Mouse (Mus musculus) stomach, embryonic 16.5 days (tissue): ENCODE data around the gene 4933430I17Rik. TPM values are rescaled to one million over a fixed set of nuclear protein-coding genes. Genes with fewer than 3 reads are reported as not detected.
A peak's percentile ranks its signal among the peaks of the same experiment; 100 is the strongest.

ENCODE experiments used
- ATAC-seq: fragments of 200-750 bp; cut with Nextera tagmentation; 2 replicates; pipeline ENCODE4 v1.8.0; 2017; ENCODE audit warnings: moderate number of reproducible peaks, moderate TSS enrichment; ENCODE audit not compliant: insufficient read depth, low FRiP score
- H3K27ac ChIP-seq: fragments of 300-500 bp; sonication (generic); 2 replicates; pipeline ENCODE4 v1.5.1; 2014; ENCODE audit warnings: low read length
- H3K27me3 ChIP-seq: fragments of 300-500 bp; sonication (generic); 2 replicates; pipeline ENCODE4 v1.6.1; 2014; ENCODE audit warnings: low read length, control low read depth, mixed read lengths; ENCODE audit not compliant: control insufficient read depth, insufficient read depth
- H3K36me3 ChIP-seq: fragments of 300-500 bp; sonication (generic); 2 replicates; pipeline ENCODE4 v1.6.1; 2014; ENCODE audit warnings: low read length; ENCODE audit not compliant: control insufficient read depth, insufficient read depth
- H3K4me1 ChIP-seq: fragments of 300-500 bp; sonication (generic); 2 replicates; pipeline ENCODE4 v1.6.1; 2014; ENCODE audit warnings: low read length, control low read depth, mixed read lengths; ENCODE audit not compliant: control insufficient read depth, insufficient read depth
- H3K4me2 ChIP-seq: fragments of 300-500 bp; sonication (generic); 2 replicates; pipeline ENCODE4 v1.6.1; 2014; ENCODE audit warnings: low read depth, low read length, mixed read lengths
- H3K4me3 ChIP-seq: fragments of 300-500 bp; sonication (generic); replicated peaks from 2 replicates; pipeline ENCODE4 v1.5.1; 2014; ENCODE audit warnings: mild to moderate bottlenecking, low read length
- H3K9ac ChIP-seq: fragments of 300-500 bp; sonication (generic); 2 replicates; pipeline ENCODE4 v1.6.1; 2014; ENCODE audit warnings: low read length
- H3K9me3 ChIP-seq: fragments of 300-500 bp; sonication (generic); replicated peaks from 2 replicates; pipeline ENCODE4 v1.6.1; 2016; ENCODE audit warnings: low read length, control low read depth; ENCODE audit not compliant: control insufficient read depth
- WGBS: fragments of 180-500 bp; shearing (Covaris S2); extraction: QIAGEN DNeasy Blood & Tissue Kit; methylation state at CpG from one replicate; pipeline ENCODE4 v1.1.7; 2014; 5-methylcytosine and 5-hydroxymethylcytosine counted together
- polyA plus RNA-seq: library from polyadenylated mRNA; unstranded; fragments of >200 nt; fragmentation: Nextera tagmentation; extraction: Ambion mirVana; gene quantifications from 2 replicates; pipeline ENCODE4 v1.2.1, GENCODE M21; 2015

The 4933430I17Rik gene
- polyA plus RNA-seq, 1 experiment from 2014 or later, result 0.31 TPM

DNA sequence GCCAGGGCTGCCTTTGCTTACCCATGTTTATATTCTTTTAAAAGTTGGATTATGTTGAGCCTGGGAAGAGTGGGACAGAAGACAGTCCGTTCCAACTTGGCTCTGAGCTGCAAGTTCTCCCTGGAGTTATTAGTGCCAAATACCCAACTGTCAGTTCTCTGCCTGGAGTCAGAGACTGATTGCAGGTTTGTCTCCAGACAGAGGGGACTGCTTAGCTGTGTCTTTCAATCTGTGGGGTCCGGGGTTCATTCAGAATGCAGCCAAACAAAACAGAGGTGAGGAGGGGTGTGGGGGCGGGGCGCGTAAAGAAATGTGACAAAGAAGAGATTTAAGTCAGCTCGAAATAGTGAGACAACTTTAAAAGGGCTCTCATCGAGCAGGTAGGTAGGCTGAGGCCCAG, 23.6 kb upstream of the 4933430I17Rik start:
- H3K9me3 ChIP-seq, result no peaks in the 10 kb centered on the region
- H3K36me3 ChIP-seq, result peaks cover 14% of the 10 kb centered on the region; the same call in 1 of the 2 replicates
- WGBS, result under 1% methylated on average over 7 of the region's 7 CpGs
- H3K9ac ChIP-seq, result peak overlapping the region; percentile 84
- peak overlapping the region; percentile 92 for H3K27ac ChIP-seq
- peak overlapping the region; percentile 76 for H3K4me2 ChIP-seq
- no peaks in the 10 kb centered on the region for H3K27me3 ChIP-seq
- H3K4me3 ChIP-seq, result peak overlapping the region; percentile 78
- peak; percentile 28; the same call in 1 of the 2 replicates for ATAC-seq
- peaks cover 14% of the 10 kb centered on the region; the same call in 1 of the 2 replicates for H3K4me1 ChIP-seq

DNA sequence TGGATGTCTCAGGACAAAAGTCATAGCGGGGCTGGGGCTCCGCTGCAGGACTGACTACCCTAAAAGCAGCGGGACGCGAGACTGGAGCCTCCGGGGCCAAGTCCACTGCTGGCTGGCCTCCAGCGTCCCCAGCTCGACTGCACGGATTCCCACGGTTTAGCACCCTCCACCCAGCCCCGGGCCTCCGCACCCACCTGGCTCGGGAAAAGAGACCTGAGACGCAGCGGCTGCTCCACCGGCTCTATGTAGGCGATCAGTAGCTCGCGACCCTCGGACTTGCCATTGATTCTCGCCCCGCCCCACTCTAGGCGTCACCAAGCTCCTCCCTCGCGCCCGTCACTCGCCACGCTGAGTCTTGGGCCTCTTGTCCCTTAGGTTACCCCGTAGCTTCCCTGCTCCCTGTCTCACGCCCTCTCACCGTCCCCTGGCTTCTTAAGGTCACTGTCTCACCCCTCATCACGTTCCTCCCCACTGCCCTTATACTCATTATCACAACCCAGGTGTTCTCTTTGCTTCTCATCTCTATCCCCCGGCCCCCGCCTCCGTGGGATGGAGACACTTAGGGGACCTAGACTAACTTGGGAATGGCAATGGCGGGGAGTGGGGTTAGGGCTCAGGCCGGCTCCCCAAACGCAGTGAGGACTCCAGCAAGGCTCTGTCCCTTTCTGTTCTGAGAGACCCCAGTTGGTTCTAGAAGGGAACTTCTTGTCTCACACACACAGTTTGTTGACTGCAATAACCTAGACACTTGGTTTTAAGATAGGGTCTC, 23.0 kb upstream of the 4933430I17Rik start:
- peaks cover 10% of the 10 kb centered on the region; the same call in 1 of the 2 replicates for H3K4me1 ChIP-seq
- peaks cover 14% of the 10 kb centered on the region; the same call in 1 of the 2 replicates for H3K36me3 ChIP-seq
- peak; percentile 91 for ATAC-seq
- H3K4me2 ChIP-seq, result peak overlapping the region; percentile 76
- H3K9ac ChIP-seq, result peak overlapping the region; percentile 84
- WGBS, result 2% methylated on average over 38 of the region's 38 CpGs
- H3K9me3 ChIP-seq, result no peaks in the 10 kb centered on the region
- peak overlapping the region; percentile 92 for H3K27ac ChIP-seq
- no peaks in the 10 kb centered on the region for H3K27me3 ChIP-seq
- peak overlapping the region; percentile 78 for H3K4me3 ChIP-seq

DNA sequence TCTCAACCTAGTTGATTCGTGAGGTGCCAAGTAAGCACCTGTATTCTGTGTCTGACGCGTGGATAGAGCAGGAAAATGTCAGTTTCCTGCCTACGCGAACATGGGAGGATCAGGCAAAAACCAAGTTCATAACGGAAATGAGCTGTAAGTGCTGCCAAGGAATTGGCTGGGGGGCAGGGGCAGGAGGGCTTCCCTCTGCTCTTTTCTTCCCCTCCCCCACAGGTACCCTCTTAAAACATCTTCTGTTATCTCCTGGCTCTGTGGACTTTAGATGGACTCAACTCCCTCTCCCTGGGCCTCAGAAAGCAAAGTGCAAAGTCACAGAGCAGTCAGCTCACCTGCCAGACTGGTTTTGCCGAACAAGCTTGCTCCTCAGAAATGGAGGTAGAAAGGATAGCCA, 22.2 kb upstream of the 4933430I17Rik start:
- Histone ChIP-seq H3K9ac (no peak overlapping the region), H3K27ac (peak overlapping the region; percentile 92), H3K4me3 (no peak overlapping the region), H3K36me3 (peaks cover 14% of the 10 kb centered on the region; the same call in 1 of the 2 replicates), H3K27me3 (no peaks in the 10 kb centered on the region), H3K4me2 (peak overlapping the region; percentile 76), H3K4me1 (peaks cover 10% of the 10 kb centered on the region; the same call in 1 of the 2 replicates), H3K9me3 (no peaks in the 10 kb centered on the region)
- 47% methylated on average over 7 of the region's 7 CpGs for WGBS
- ATAC-seq, result no peak

DNA sequence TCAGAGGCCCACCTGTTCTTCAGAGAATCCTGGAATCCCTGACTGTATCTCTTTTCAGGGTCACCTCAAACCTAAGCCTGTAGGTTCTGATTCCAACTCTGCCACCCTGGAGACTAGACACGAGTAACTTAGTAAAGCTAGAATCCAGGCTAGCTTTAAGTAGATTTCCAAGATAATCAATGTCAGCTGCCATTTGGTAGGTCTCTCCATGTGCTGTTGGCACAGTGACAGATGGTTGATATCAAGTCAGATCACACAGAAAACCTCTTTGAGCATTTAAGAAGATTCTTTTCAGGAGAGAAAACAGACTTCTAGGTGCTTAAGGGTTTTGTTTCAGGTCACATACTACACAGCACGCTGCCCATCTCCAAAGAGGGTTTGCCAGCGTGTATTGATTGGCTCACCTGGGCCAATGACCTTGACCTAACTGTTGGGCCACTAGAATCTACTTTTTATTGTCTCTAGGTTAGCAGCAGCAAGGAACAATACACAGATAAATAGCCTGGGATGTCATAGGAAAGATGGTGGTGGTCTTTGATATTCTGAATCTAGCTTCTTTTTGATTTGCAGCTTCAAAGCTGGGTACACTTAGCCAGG, 21.7 kb upstream of the 4933430I17Rik start, which contains the start of gene Hdhd3:
Hdhd3 (minus strand) TSS at position 94 of the 597 bp plus-strand sequence.
- H3K9ac ChIP-seq, result peak within 1 kb of the TSS; percentile 84
- no peak for ATAC-seq
- no peaks in the 10 kb centered on the region for H3K27me3 ChIP-seq
- H3K4me1 ChIP-seq, result peaks cover 10% of the 10 kb centered on the region; the same call in 1 of the 2 replicates
- H3K4me3 ChIP-seq, result peak within 1 kb of the TSS; percentile 78
- H3K27ac ChIP-seq, result peak within 1 kb of the TSS; percentile 92
- peaks cover 14% of the 10 kb centered on the region; the same call in 1 of the 2 replicates for H3K36me3 ChIP-seq
- 57% methylated on average over 3 of the region's 3 CpGs for WGBS
- H3K9me3 ChIP-seq, result no peaks in the 10 kb centered on the region
- peak within 1 kb of the TSS; percentile 76 for H3K4me2 ChIP-seq

DNA sequence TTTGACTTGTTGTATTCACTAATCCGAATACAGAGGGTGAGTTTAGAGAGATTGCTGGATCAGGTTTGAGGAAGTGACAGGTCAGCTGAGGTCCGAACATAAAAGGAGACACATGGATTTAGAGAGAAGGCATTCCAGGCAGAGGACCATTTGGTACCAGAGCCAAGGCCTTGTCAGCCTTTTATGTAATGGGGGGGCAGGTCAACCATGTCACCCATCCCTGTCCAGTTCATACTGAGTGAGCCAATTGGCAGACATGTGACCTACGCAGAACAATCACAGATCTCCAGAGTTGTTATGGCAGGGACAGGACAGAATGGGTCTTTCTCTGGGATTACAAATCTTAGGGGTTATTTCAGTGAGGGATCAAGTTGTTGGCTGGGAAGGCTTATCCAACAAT, 19.2 kb upstream of the 4933430I17Rik start:
- no peak overlapping the region for H3K27ac ChIP-seq
- 82% methylated on average over 3 of the region's 3 CpGs for WGBS
- no peak overlapping the region for H3K4me3 ChIP-seq

DNA sequence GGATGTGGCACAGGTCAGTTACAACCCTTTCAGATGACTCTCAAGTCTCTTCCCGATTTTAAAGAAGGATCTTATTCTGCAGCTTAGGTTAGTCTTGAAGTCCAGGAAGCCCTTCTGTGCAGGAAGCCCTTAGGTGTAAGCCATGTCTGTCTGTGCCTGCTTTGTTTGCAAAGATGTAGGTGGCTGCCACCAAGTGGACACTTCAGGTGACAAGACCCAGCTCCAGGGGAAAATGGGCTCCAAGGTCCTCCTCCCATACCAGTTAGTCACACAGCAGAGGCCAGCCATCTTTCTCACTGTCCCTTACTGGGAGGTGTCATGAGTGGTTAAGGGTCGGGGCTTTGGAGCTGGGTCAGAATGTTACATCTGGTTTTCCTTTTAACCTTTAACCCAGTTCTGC, 18.4 kb upstream of the 4933430I17Rik start:
- H3K36me3 ChIP-seq, result peaks cover 13% of the 10 kb centered on the region; the same call in 1 of the 2 replicates
- no peak for ATAC-seq
- H3K9ac ChIP-seq, result no peak overlapping the region
- no peak overlapping the region for H3K4me2 ChIP-seq
- H3K27ac ChIP-seq, result no peak overlapping the region; the same call in 1 of the 2 replicates
- H3K9me3 ChIP-seq, result no peaks in the 10 kb centered on the region
- WGBS, result 55% methylated on average over 2 of the region's 2 CpGs
- H3K4me1 ChIP-seq, result 0 out of 2 replicates have a peak, but pooled peaks cover 5% of the 10 kb centered on the region
- H3K27me3 ChIP-seq, result no peaks in the 10 kb centered on the region
- no peak overlapping the region for H3K4me3 ChIP-seq

More for the DNA sequence above, 19.2 kb upstream of the 4933430I17Rik start:
- Histone ChIP-seq H3K9ac (no peak overlapping the region), H3K27me3 (no peaks in the 10 kb centered on the region), H3K36me3 (peaks cover 9% of the 10 kb centered on the region; the same call in 1 of the 2 replicates), H3K4me2 (no peak overlapping the region), H3K4me1 (peaks cover 6% of the 10 kb centered on the region; the same call in 1 of the 2 replicates), H3K9me3 (no peaks in the 10 kb centered on the region)
- no peak for ATAC-seq

DNA sequence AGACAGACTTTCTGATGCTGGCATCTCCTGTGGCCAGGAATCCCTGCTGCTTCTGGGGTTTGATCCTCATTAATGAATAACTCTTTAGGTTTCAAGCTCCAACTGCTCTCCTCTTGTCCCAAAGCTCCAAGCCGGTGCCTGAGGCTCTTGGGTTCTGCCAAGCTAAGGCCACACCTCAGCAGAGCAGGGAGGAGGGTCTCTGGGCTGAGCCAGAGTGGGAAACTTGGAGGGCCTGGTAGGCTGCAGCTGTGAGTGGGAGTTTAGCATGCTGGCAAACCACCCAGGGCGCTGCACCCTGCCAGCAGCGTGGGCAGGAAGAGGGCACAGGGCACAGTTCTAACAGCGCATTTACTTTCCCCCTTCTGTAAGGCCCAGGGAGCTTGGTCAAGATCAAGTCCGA, 16.3 kb upstream of the 4933430I17Rik start:
- no peak for ATAC-seq
- Histone ChIP-seq H3K4me3 (no peak overlapping the region), H3K4me1 (no peaks in the 10 kb centered on the region), H3K36me3 (peaks cover 22% of the 10 kb centered on the region), H3K27me3 (no peaks in the 10 kb centered on the region), H3K9ac (no peak overlapping the region), H3K9me3 (no peaks in the 10 kb centered on the region), H3K4me2 (no peak overlapping the region), H3K27ac (no peak overlapping the region)
- WGBS, result 89% methylated on average over 5 of the region's 5 CpGs

DNA sequence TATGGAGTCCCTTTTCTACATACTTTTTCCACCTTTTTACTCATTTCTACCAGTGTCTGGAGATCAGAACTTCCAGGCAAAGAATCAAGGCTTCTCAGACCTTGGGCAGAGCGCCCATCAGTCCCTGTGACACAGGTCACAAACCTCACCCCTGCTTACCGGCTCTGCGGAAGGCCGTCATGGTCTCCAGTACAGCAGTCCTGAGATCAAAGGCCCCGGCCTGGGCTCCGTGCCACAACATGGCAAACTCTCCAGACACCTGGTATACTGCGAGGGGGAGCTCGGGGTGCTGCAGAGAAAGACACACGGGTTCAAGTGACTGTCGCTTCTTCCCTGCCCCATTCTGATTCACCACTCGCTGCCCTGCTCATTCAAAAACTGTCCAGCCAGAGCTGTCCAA, 15.2 kb upstream of the 4933430I17Rik start:
- Histone ChIP-seq H3K4me1 (0 out of 2 replicates have a peak, but pooled peaks cover under 1% of the 10 kb centered on the region), H3K4me2 (no peak overlapping the region), H3K27me3 (no peaks in the 10 kb centered on the region), H3K9me3 (no peaks in the 10 kb centered on the region), H3K27ac (no peak overlapping the region), H3K36me3 (peaks cover 22% of the 10 kb centered on the region), H3K9ac (no peak overlapping the region), H3K4me3 (no peak overlapping the region)
- ATAC-seq, result no peak
- 86% methylated on average over 11 of the region's 11 CpGs for WGBS

DNA sequence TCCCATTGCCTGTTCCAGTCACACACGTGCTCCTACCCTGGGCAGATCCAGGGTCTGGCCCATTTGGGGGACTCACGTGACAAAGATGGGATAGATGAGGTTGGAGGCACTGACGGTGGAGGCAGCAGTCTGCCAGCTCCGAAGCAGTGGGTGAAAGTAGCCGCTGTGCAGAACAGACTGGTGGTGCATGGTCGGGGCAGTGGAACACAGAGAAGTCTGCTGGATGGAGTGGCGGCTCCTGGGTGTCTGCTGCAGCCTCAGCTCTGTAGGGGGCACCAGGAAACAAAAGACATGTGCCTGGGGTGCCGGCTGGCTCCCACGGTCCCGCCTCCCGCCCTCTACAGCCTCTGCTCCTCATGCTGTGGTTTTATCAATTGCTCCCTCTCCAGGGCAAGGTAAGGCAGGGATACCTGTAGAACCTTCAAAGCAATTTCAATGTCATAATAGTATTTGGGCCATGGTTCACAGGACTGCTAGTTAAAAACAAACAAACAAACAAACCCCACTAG, 11.1 kb upstream of the 4933430I17Rik start:
- Histone ChIP-seq H3K27ac (no peak overlapping the region), H3K9me3 (no peaks in the 10 kb centered on the region), H3K27me3 (no peaks in the 10 kb centered on the region), H3K4me1 (peaks cover 40% of the 10 kb centered on the region), H3K4me2 (no peak overlapping the region), H3K36me3 (peaks cover 19% of the 10 kb centered on the region), H3K9ac (no peak overlapping the region), H3K4me3 (no peak overlapping the region)
- no peak for ATAC-seq
- 55% methylated on average over 11 of the region's 11 CpGs for WGBS
